Mouse (Mus musculus): ENCODE data around the gene Pld5. TPM values are rescaled to one million over a fixed set of nuclear protein-coding genes. Genes with fewer than 3 reads are reported as not detected.

Gene Pld5
- total and polyA plus RNA-seq, 2 experiments, result not detected

GRCm38 (mm10) chr1:176212922-176213644 lies 62.0 kb downstream of the Pld5 start:
- DNase-seq (ENCODE audit: extremely low read depth, low read depth, low spot score), result no peak
- no peak overlapping the region for H3K9ac ChIP-seq (ENCODE audit: low read depth, low read length)
- H3K4me1 ChIP-seq (ENCODE audit: control insufficient read depth, insufficient read depth, low read length), result no peaks in the 10 kb centered on the region
- H3K36me3 ChIP-seq (ENCODE audit: control insufficient read depth, insufficient read depth, low read length), result no peaks in the 10 kb centered on the region
- H3K4me3 ChIP-seq (ENCODE audit: insufficient read depth, low read depth, low read length), result no peak overlapping the region
- H3K27me3 ChIP-seq (ENCODE audit: control insufficient read depth, insufficient read depth, low read length), result no peaks in the 10 kb centered on the region
- H3K79me2 ChIP-seq (ENCODE audit: control insufficient read depth, insufficient read depth, low read length), result no peaks in the 10 kb centered on the region
- TF ChIP-seq POLR2A (IDR thresholded peaks at IDR 0.05; ENCODE audit: extremely low read depth, insufficient read depth, low read length), result no peak
- no peak for TF ChIP-seq CTCF (IDR thresholded peaks at IDR 0.05; ENCODE audit: low read depth, low read length)
- H3K27ac ChIP-seq (replicated peaks; ENCODE audit: insufficient read depth, low read depth, low read length), result no peak overlapping the region
- 75% methylated on average over 9 of the region's 9 CpGs for WGBS

- WGBS, result 96% methylated on average over 1 of the region's 1 CpGs
- no peaks in the 10 kb centered on the region for H3K27me3 ChIP-seq (ENCODE audit: control insufficient read depth, insufficient read depth, low read length)
- H3K4me1 ChIP-seq (ENCODE audit: control insufficient read depth, insufficient read depth, low read length), result no peaks in the 10 kb centered on the region
- H3K79me2 ChIP-seq (ENCODE audit: control insufficient read depth, insufficient read depth, low read length), result no peaks in the 10 kb centered on the region
- no peak overlapping the region for H3K9ac ChIP-seq (ENCODE audit: low read depth, low read length)
- H3K4me3 ChIP-seq (ENCODE audit: insufficient read depth, low read depth, low read length), result no peak overlapping the region
- DNase-seq (ENCODE audit: extremely low read depth, low read depth, low spot score), result no peak
- no peak overlapping the region for H3K27ac ChIP-seq (replicated peaks; ENCODE audit: insufficient read depth, low read depth, low read length)
- no peak for TF ChIP-seq POLR2A (IDR thresholded peaks at IDR 0.05; ENCODE audit: extremely low read depth, insufficient read depth, low read length)
- no peak for TF ChIP-seq CTCF (IDR thresholded peaks at IDR 0.05; ENCODE audit: low read depth, low read length)
- H3K36me3 ChIP-seq (ENCODE audit: control insufficient read depth, insufficient read depth, low read length), result no peaks in the 10 kb centered on the region
These were observed 64.3 kb downstream of the Pld5 start for GRCm38 (mm10) chr1:176210803-176211202.

- WGBS, result 67% methylated on average over 2 of the region's 2 CpGs
- Histone ChIP-seq H3K79me2 (ENCODE audit: control insufficient read depth, insufficient read depth, low read length) (no peaks in the 10 kb centered on the region), H3K9ac (ENCODE audit: low read depth, low read length) (no peak overlapping the region), H3K4me1 (ENCODE audit: control insufficient read depth, insufficient read depth, low read length) (no peaks in the 10 kb centered on the region), H3K27ac (replicated peaks; ENCODE audit: insufficient read depth, low read depth, low read length) (no peak overlapping the region), H3K36me3 (ENCODE audit: control insufficient read depth, insufficient read depth, low read length) (no peaks in the 10 kb centered on the region), H3K4me3 (ENCODE audit: insufficient read depth, low read depth, low read length) (no peak overlapping the region), H3K27me3 (ENCODE audit: control insufficient read depth, insufficient read depth, low read length) (no peaks in the 10 kb centered on the region)
- TF ChIP-seq CTCF (IDR thresholded peaks at IDR 0.05; ENCODE audit: low read depth, low read length), result no peak
- TF ChIP-seq POLR2A (IDR thresholded peaks at IDR 0.05; ENCODE audit: extremely low read depth, insufficient read depth, low read length), result no peak
- DNase-seq (ENCODE audit: extremely low read depth, low read depth, low spot score), result no peak
These were observed 67.1 kb downstream of the Pld5 start for GRCm38 (mm10) chr1:176208014-176208413.

GRCm38 (mm10) chr1:176202360-176202759 lies 72.8 kb downstream of the Pld5 start:
- Histone ChIP-seq H3K4me1 (ENCODE audit: control insufficient read depth, insufficient read depth, low read length) (no peaks in the 10 kb centered on the region), H3K27me3 (ENCODE audit: control insufficient read depth, insufficient read depth, low read length) (no peaks in the 10 kb centered on the region)
- WGBS, result 68% methylated on average over 3 of the region's 3 CpGs

GRCm38 (mm10) chr1:176197036-176197766 lies 77.9 kb downstream of the Pld5 start:
- no peaks in the 10 kb centered on the region for H3K4me1 ChIP-seq (ENCODE audit: control insufficient read depth, insufficient read depth, low read length)
- DNase-seq (ENCODE audit: extremely low read depth, low read depth, low spot score), result no peak
- no peak overlapping the region for H3K9ac ChIP-seq (ENCODE audit: low read depth, low read length)
- H3K36me3 ChIP-seq (ENCODE audit: control insufficient read depth, insufficient read depth, low read length), result no peaks in the 10 kb centered on the region
- TF ChIP-seq CTCF (IDR thresholded peaks at IDR 0.05; ENCODE audit: low read depth, low read length) (no peak), POLR2A (IDR thresholded peaks at IDR 0.05; ENCODE audit: extremely low read depth, insufficient read depth, low read length) (no peak)
- WGBS, result 77% methylated on average over 6 of the region's 6 CpGs
- H3K79me2 ChIP-seq (ENCODE audit: control insufficient read depth, insufficient read depth, low read length), result no peaks in the 10 kb centered on the region
- H3K27ac ChIP-seq (replicated peaks; ENCODE audit: insufficient read depth, low read depth, low read length), result no peak overlapping the region
- H3K4me3 ChIP-seq (ENCODE audit: insufficient read depth, low read depth, low read length), result no peak overlapping the region
- H3K27me3 ChIP-seq (ENCODE audit: control insufficient read depth, insufficient read depth, low read length), result no peaks in the 10 kb centered on the region

More at GRCm38 (mm10) chr1:176202360-176202759, 72.8 kb downstream of the Pld5 start:
- no peak for DNase-seq (ENCODE audit: extremely low read depth, low read depth, low spot score)
- H3K9ac ChIP-seq (ENCODE audit: low read depth, low read length), result no peak overlapping the region
- no peak for TF ChIP-seq CTCF (IDR thresholded peaks at IDR 0.05; ENCODE audit: low read depth, low read length)
- no peaks in the 10 kb centered on the region for H3K36me3 ChIP-seq (ENCODE audit: control insufficient read depth, insufficient read depth, low read length)
- H3K27ac ChIP-seq (replicated peaks; ENCODE audit: insufficient read depth, low read depth, low read length), result no peak overlapping the region
- no peak overlapping the region for H3K4me3 ChIP-seq (ENCODE audit: insufficient read depth, low read depth, low read length)
- H3K79me2 ChIP-seq (ENCODE audit: control insufficient read depth, insufficient read depth, low read length), result no peaks in the 10 kb centered on the region

- Histone ChIP-seq H3K27me3 (ENCODE audit: control insufficient read depth, insufficient read depth, low read length) (no peaks in the 10 kb centered on the region), H3K36me3 (ENCODE audit: control insufficient read depth, insufficient read depth, low read length) (no peaks in the 10 kb centered on the region), H3K4me3 (ENCODE audit: insufficient read depth, low read depth, low read length) (no peak overlapping the region), H3K9ac (ENCODE audit: low read depth, low read length) (no peak overlapping the region), H3K4me1 (ENCODE audit: control insufficient read depth, insufficient read depth, low read length) (no peaks in the 10 kb centered on the region), H3K27ac (replicated peaks; ENCODE audit: insufficient read depth, low read depth, low read length) (no peak overlapping the region), H3K79me2 (ENCODE audit: control insufficient read depth, insufficient read depth, low read length) (no peaks in the 10 kb centered on the region)
- WGBS, result 74% methylated on average over 4 of the region's 4 CpGs
- no peak for TF ChIP-seq CTCF (IDR thresholded peaks at IDR 0.05; ENCODE audit: low read depth, low read length)
- no peak for TF ChIP-seq POLR2A (IDR thresholded peaks at IDR 0.05; ENCODE audit: extremely low read depth, insufficient read depth, low read length)
- no peak for DNase-seq (ENCODE audit: extremely low read depth, low read depth, low spot score)
These were observed 78.8 kb downstream of the Pld5 start for GRCm38 (mm10) chr1:176196341-176196740.

Data from liver, adult 2 months (tissue).